Mouse (Mus musculus) forebrain, embryonic 12.5 days (tissue): ENCODE results near the gene Osbpl2. TPM values are rescaled to one million over a fixed set of nuclear protein-coding genes. Genes with fewer than 3 reads are reported as not detected.

Experiments
- microRNA-seq: library from miRNA; unstranded; fragments of <30 nt; microRNA quantifications from one replicate; pipeline ENCODE4, GENCODE M21; 2017
- polyA plus RNA-seq: library from polyadenylated mRNA; unstranded; fragments of >200 nt; fragmentation: Nextera tagmentation; extraction: Ambion mirVana; gene quantifications from 2 replicates; pipeline ENCODE4 v1.2.1, GENCODE M21; 2016

Gene Osbpl2
- polyA plus RNA-seq, 1 experiment from 2014 or later, result 46.2 TPM

Small RNAs within 50 kb of the gene (microRNA-seq; reads per million reads assigned to microRNA genes)
- gene Mir7005, result not detected

Other genes starting within 250 kb of the Osbpl2 start
- gene Taf4, start 142.7 kb upstream of the Osbpl2 start, polyA plus RNA-seq, result 5.2 and 5.8 TPM in 2 replicates
- 15.4 and 15.7 TPM in 2 replicates for gene Lsm14b, start 94.3 kb upstream of the Osbpl2 start, polyA plus RNA-seq
- gene Psma7, start 76.9 kb upstream of the Osbpl2 start, polyA plus RNA-seq, result 666 and 694 TPM in 2 replicates
- gene Ss18l1, start 76.8 kb upstream of the Osbpl2 start, polyA plus RNA-seq, result 25.0 and 29.4 TPM in 2 replicates
- gene Mtg2, start 48.7 kb upstream of the Osbpl2 start, polyA plus RNA-seq, result 31.5 and 31.6 TPM in 2 replicates
- gene Hrh3, start 14.8 kb upstream of the Osbpl2 start, polyA plus RNA-seq, result 3.3 and 3.5 TPM in 2 replicates
- gene Adrm1, start 52.2 kb downstream of the Osbpl2 start, polyA plus RNA-seq, result 213 and 225 TPM in 2 replicates
- 4.9 and 5.1 TPM in 2 replicates for gene Lama5, start 106.6 kb downstream of the Osbpl2 start, polyA plus RNA-seq
- gene Rps21, start 138.1 kb downstream of the Osbpl2 start, polyA plus RNA-seq, result 464 and 488 TPM in 2 replicates
- 17.7 and 20.8 TPM in 2 replicates for gene Cables2, start 154.2 kb downstream of the Osbpl2 start, polyA plus RNA-seq
- gene Rbbp8nl, start 170.6 kb downstream of the Osbpl2 start, polyA plus RNA-seq, result 0.10 and 0.13 TPM in 2 replicates
- not detected in 2 replicates for gene Gata5, start 215.4 kb downstream of the Osbpl2 start, polyA plus RNA-seq